Mouse (Mus musculus): ENCODE data around the gene Ackr2. TPM values are rescaled to one million over a fixed set of nuclear protein-coding genes. Genes with fewer than 3 reads are reported as not detected.

Gene Ackr2
- polyA plus RNA-seq, 1 experiment, result 0.59 TPM

DNA sequence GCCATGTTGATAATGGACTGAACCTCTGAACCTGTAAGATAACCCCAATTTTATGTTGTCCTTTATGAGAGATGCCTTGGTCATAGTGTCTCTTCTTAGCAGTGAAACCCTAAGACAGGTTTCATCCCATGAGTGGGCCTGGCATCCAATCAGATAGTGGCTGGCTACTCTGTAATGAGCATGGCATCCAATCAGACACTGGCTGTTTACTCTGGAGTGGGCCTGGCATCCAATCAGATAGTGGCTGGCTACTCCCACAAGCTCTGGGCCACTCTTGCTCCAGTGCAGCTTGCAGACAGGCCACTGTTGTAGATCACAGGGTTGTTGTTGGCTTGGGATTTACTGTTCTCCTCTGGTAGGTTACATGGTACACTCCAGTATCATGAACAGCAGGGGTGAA is 24.6 kb upstream of the Ackr2 start:
- Histone ChIP-seq H3K4me3 (ENCODE audit: control insufficient read depth, low read depth, low read length) (no peak overlapping the region), H3K27me3 (ENCODE audit: control insufficient read depth, insufficient read depth, low read length) (no peaks in the 10 kb centered on the region), H3K27ac (ENCODE audit: control insufficient read depth, insufficient read depth, low read depth, low read length) (no peak overlapping the region), H3K36me3 (ENCODE audit: control insufficient read depth, insufficient read depth, low read length) (no peaks in the 10 kb centered on the region), H3K4me1 (ENCODE audit: control insufficient read depth, insufficient read depth, low read length) (no peaks in the 10 kb centered on the region)
- TF ChIP-seq POLR2A (IDR thresholded peaks at IDR 0.05; ENCODE audit: control insufficient read depth, low read depth, low read length) (no peak), CTCF (IDR thresholded peaks at IDR 0.05; ENCODE audit: control insufficient read depth, insufficient read depth, insufficient replicate concordance, low read depth, low read length) (no peak)

GRCm38 (mm10) chr9:121877052-121877740 is 21.0 kb upstream of the Ackr2 start:
- TF ChIP-seq CTCF (IDR thresholded peaks at IDR 0.05; ENCODE audit: control insufficient read depth, insufficient read depth, insufficient replicate concordance, low read depth, low read length) (peak; percentile 38; the same call in 1 of the 2 replicates), POLR2A (IDR thresholded peaks at IDR 0.05; ENCODE audit: control insufficient read depth, low read depth, low read length) (no peak)
- no peaks in the 10 kb centered on the region for H3K27me3 ChIP-seq (ENCODE audit: control insufficient read depth, insufficient read depth, low read length)
- peaks cover 8% of the 10 kb centered on the region for H3K4me1 ChIP-seq (ENCODE audit: control insufficient read depth, insufficient read depth, low read length)
- no peak overlapping the region for H3K4me3 ChIP-seq (ENCODE audit: control insufficient read depth, low read depth, low read length)
- no peaks in the 10 kb centered on the region for H3K36me3 ChIP-seq (ENCODE audit: control insufficient read depth, insufficient read depth, low read length)
- no peak overlapping the region for H3K27ac ChIP-seq (ENCODE audit: control insufficient read depth, insufficient read depth, low read depth, low read length)

- Histone ChIP-seq H3K27me3 (ENCODE audit: control insufficient read depth, insufficient read depth, low read length) (no peaks in the 10 kb centered on the region), H3K27ac (ENCODE audit: control insufficient read depth, insufficient read depth, low read depth, low read length) (0 out of 2 replicates have a peak overlapping the region, but pooled peaks have one; percentile 13), H3K4me1 (ENCODE audit: control insufficient read depth, insufficient read depth, low read length) (peaks cover 8% of the 10 kb centered on the region), H3K36me3 (ENCODE audit: control insufficient read depth, insufficient read depth, low read length) (no peaks in the 10 kb centered on the region), H3K4me3 (ENCODE audit: control insufficient read depth, low read depth, low read length) (no peak overlapping the region)
- no peak for TF ChIP-seq POLR2A (IDR thresholded peaks at IDR 0.05; ENCODE audit: control insufficient read depth, low read depth, low read length)
- peak; percentile 73; the same call in 1 of the 2 replicates for TF ChIP-seq CTCF (IDR thresholded peaks at IDR 0.05; ENCODE audit: control insufficient read depth, insufficient read depth, insufficient replicate concordance, low read depth, low read length)
Measured at GRCm38 (mm10) chr9:121880840-121881239, 17.3 kb upstream of the Ackr2 start.

GRCm38 (mm10) chr9:121881301-121881700 is 16.9 kb upstream of the Ackr2 start:
- TF ChIP-seq POLR2A (IDR thresholded peaks at IDR 0.05; ENCODE audit: control insufficient read depth, low read depth, low read length) (no peak), CTCF (IDR thresholded peaks at IDR 0.05; ENCODE audit: control insufficient read depth, insufficient read depth, insufficient replicate concordance, low read depth, low read length) (no peak; the same call in 1 of the 2 replicates)
- H3K4me1 ChIP-seq (ENCODE audit: control insufficient read depth, insufficient read depth, low read length), result peaks cover 8% of the 10 kb centered on the region
- H3K27me3 ChIP-seq (ENCODE audit: control insufficient read depth, insufficient read depth, low read length), result no peaks in the 10 kb centered on the region
- no peaks in the 10 kb centered on the region for H3K36me3 ChIP-seq (ENCODE audit: control insufficient read depth, insufficient read depth, low read length)
- H3K4me3 ChIP-seq (ENCODE audit: control insufficient read depth, low read depth, low read length), result no peak overlapping the region
- no peak overlapping the region for H3K27ac ChIP-seq (ENCODE audit: control insufficient read depth, insufficient read depth, low read depth, low read length)

DNA sequence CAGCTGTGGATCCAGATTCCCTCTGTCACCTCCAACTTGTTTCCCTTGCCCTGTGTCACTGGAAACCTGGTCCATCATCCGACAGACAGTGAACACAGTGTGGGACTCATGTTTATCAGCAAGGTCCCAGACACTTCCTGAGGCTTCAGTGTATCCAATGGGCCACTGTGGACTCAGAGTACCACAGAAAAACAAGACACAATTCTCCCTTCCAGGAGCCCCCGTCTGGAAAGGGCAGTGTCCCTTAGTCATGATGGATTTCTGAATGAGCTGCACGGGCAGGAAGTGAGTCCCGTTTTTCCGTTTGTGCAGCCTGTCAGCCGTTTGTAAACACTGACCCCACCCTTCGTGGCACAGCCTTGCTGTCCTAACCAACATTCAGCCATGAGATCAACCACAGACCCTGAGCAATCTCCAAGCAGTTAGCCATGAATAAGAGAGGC is 16.1 kb upstream of the Ackr2 start:
- TF ChIP-seq CTCF (IDR thresholded peaks at IDR 0.05; ENCODE audit: control insufficient read depth, insufficient read depth, insufficient replicate concordance, low read depth, low read length), result no peak
- TF ChIP-seq POLR2A (IDR thresholded peaks at IDR 0.05; ENCODE audit: control insufficient read depth, low read depth, low read length), result no peak
- Histone ChIP-seq H3K4me1 (ENCODE audit: control insufficient read depth, insufficient read depth, low read length) (peaks cover 8% of the 10 kb centered on the region), H3K4me3 (ENCODE audit: control insufficient read depth, low read depth, low read length) (no peak overlapping the region), H3K27me3 (ENCODE audit: control insufficient read depth, insufficient read depth, low read length) (no peaks in the 10 kb centered on the region), H3K27ac (ENCODE audit: control insufficient read depth, insufficient read depth, low read depth, low read length) (no peak overlapping the region), H3K36me3 (ENCODE audit: control insufficient read depth, insufficient read depth, low read length) (no peaks in the 10 kb centered on the region)

DNA sequence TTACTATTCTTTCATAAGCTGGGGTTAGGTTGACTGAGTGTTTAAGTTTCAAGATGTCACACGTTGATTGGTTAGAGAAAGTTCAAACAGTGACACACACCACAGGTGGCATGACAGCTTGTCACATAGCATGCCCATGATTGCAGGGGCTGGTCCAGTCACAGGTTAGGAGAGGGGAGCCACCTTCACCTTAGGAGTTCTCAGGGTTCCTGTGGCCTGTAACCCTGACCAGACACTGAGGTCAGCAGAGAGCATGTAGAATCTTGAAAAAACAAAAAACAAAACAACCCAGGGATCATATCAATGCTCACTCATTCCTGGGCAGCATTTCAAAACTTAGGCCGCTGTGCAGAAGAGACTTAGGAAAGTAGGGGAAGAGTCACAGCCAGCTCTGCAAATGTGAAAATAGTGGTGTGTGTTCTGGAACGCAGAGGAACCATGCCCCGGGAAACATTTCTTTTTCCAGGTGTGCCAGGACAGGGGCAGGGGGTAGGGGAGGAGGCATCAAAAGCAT is 8.2 kb upstream of the Ackr2 start:
- no peaks in the 10 kb centered on the region for H3K27me3 ChIP-seq (ENCODE audit: control insufficient read depth, insufficient read depth, low read length)
- peaks cover 10% of the 10 kb centered on the region for H3K4me1 ChIP-seq (ENCODE audit: control insufficient read depth, insufficient read depth, low read length)
- H3K27ac ChIP-seq (ENCODE audit: control insufficient read depth, insufficient read depth, low read depth, low read length), result peak overlapping the region; percentile 29; the same call in 1 of the 2 replicates
- no peaks in the 10 kb centered on the region for H3K36me3 ChIP-seq (ENCODE audit: control insufficient read depth, insufficient read depth, low read length)
- TF ChIP-seq POLR2A (IDR thresholded peaks at IDR 0.05; ENCODE audit: control insufficient read depth, low read depth, low read length), result no peak
- no peak for TF ChIP-seq CTCF (IDR thresholded peaks at IDR 0.05; ENCODE audit: control insufficient read depth, insufficient read depth, insufficient replicate concordance, low read depth, low read length)
- no peak overlapping the region for H3K4me3 ChIP-seq (ENCODE audit: control insufficient read depth, low read depth, low read length)

GRCm38 (mm10) chr9:121890441-121890941 is 7.7 kb upstream of the Ackr2 start:
- Histone ChIP-seq H3K27ac (ENCODE audit: control insufficient read depth, insufficient read depth, low read depth, low read length) (peak overlapping the region; percentile 29; the same call in 1 of the 2 replicates), H3K36me3 (ENCODE audit: control insufficient read depth, insufficient read depth, low read length) (no peaks in the 10 kb centered on the region), H3K4me3 (ENCODE audit: control insufficient read depth, low read depth, low read length) (peak overlapping the region; percentile 3; the same call in 1 of the 2 replicates), H3K27me3 (ENCODE audit: control insufficient read depth, insufficient read depth, low read length) (no peaks in the 10 kb centered on the region), H3K4me1 (ENCODE audit: control insufficient read depth, insufficient read depth, low read length) (peaks cover 10% of the 10 kb centered on the region)
- TF ChIP-seq CTCF (IDR thresholded peaks at IDR 0.05; ENCODE audit: control insufficient read depth, insufficient read depth, insufficient replicate concordance, low read depth, low read length) (no peak), POLR2A (IDR thresholded peaks at IDR 0.05; ENCODE audit: control insufficient read depth, low read depth, low read length) (no peak)
